Mouse (Mus musculus) lung, embryonic 14.5 days (tissue): ENCODE data around the gene Frmd8. TPM values are rescaled to one million over a fixed set of nuclear protein-coding genes. Genes with fewer than 3 reads are reported as not detected.

Source experiments
- ATAC-seq: fragments of 200-750 bp; cut with Nextera tagmentation; 2 replicates; pipeline ENCODE4 v1.8.0; 2017; ENCODE audit warnings: mild to moderate bottlenecking, moderate TSS enrichment, moderate library complexity; ENCODE audit not compliant: insufficient read depth
- DNase-seq: peaks from one replicate; pipeline ENCODE4 v3.0.0-alpha.2; 2015
- H3K27ac ChIP-seq: fragments of 300-500 bp; sonication (generic); 2 replicates; pipeline ENCODE4 v1.5.1; 2014; ENCODE audit warnings: low read depth, mild to moderate bottlenecking, moderate library complexity
- H3K27me3 ChIP-seq: fragments of 300-500 bp; sonication (generic); 2 replicates; pipeline ENCODE4 v1.6.1; 2014; ENCODE audit warnings: low read length, control low read depth; ENCODE audit not compliant: insufficient read depth
- H3K36me3 ChIP-seq: fragments of 300-500 bp; sonication (generic); 2 replicates; pipeline ENCODE4 v1.6.1; 2014; ENCODE audit warnings: control low read depth; ENCODE audit not compliant: insufficient read depth
- H3K4me1 ChIP-seq: fragments of 300-500 bp; sonication (generic); 2 replicates; pipeline ENCODE4 v1.6.1; 2014; ENCODE audit warnings: antibody characterized with exemption, control low read depth; ENCODE audit not compliant: insufficient read depth
- H3K4me2 ChIP-seq: fragments of 300-500 bp; sonication (generic); 2 replicates; pipeline ENCODE4 v1.6.1; 2014; ENCODE audit warnings: mild to moderate bottlenecking
- H3K4me3 ChIP-seq: fragments of 300-500 bp; sonication (generic); 2 replicates; pipeline ENCODE4 v1.5.1; 2014; ENCODE audit warnings: low read depth, low read length
- H3K9ac ChIP-seq: fragments of 300-500 bp; sonication (generic); 2 replicates; pipeline ENCODE4 v1.6.1; 2014
- H3K9me3 ChIP-seq: fragments of 300-500 bp; sonication (generic); 2 replicates; pipeline ENCODE4 v1.6.1; 2016; ENCODE audit warnings: low read depth, low read length, control low read depth
- CTCF ChIP-seq: IDR thresholded peaks from 2 replicates; pipeline ENCODE4 v1.5.1; 2016; ENCODE audit warnings: antibody characterized with exemption, low read depth
- WGBS: fragments of 180-500 bp; shearing (Covaris S2); extraction: QIAGEN DNeasy Blood & Tissue Kit; methylation state at CpG from one replicate; pipeline ENCODE4 v1.1.7; 2014; 5-methylcytosine and 5-hydroxymethylcytosine counted together
- polyA plus RNA-seq: library from polyadenylated mRNA; unstranded; fragments of >200 nt; fragmentation: Nextera tagmentation; extraction: Ambion mirVana; gene quantifications from 2 replicates; pipeline ENCODE4 v1.2.1, GENCODE M21; 2014

Gene Frmd8
- polyA plus RNA-seq, 1 experiment from 2014 or later, result 42.2 TPM

- Histone ChIP-seq H3K4me2 (no peak overlapping the region), H3K27me3 (no peaks in the 10 kb centered on the region), H3K4me3 (no peak overlapping the region), H3K27ac (no peak overlapping the region), H3K9me3 (no peaks in the 10 kb centered on the region), H3K36me3 (no peaks in the 10 kb centered on the region), H3K4me1 (0 out of 2 replicates have a peak, but pooled peaks cover 9% of the 10 kb centered on the region), H3K9ac (no peak overlapping the region)
- DNase-seq (no peak), ATAC-seq (no peak)
- 73% methylated on average over 8 of the region's 8 CpGs for WGBS
- TF ChIP-seq CTCF, result no peak
Measured at GRCm38 (mm10) chr19:5837606-5838005, 37.5 kb downstream of the Frmd8 start.

DNA sequence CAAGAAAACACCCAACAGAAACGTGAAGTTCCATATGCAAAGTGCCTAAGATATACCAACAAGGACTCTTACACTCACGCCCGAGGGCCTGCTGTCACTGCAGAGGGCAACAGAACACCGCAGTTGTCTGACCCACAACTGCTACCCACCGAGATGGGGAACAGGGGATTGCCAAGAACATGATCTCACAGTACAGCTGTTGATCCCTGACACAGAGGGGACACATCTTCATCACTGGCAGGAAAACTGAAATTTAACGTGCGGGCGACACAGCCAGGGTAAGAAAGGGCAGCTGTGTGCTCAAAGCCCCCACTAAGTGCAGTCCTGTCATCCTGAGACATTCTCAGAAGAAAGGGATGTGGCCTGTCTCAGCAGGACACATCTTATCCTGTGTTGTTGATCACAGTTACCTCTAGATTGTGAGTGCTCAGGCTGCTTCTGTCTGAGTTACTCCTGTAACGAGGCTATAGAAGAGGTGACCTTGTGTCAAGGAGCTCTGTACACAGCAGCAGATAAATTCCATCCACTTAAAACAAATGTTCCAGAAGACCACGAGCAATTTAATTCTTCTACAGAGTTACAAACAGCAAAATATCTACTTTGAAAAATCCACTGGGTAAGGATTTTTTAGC lies 38.0 kb downstream of the Frmd8 start:
- no peak overlapping the region for H3K4me3 ChIP-seq
- no peak overlapping the region for H3K27ac ChIP-seq
- no peak overlapping the region for H3K4me2 ChIP-seq
- H3K36me3 ChIP-seq, result no peaks in the 10 kb centered on the region
- ATAC-seq (no peak), DNase-seq (no peak)
- WGBS, result 56% methylated on average over 10 of the region's 10 CpGs
- no peaks in the 10 kb centered on the region for H3K9me3 ChIP-seq
- no peak for TF ChIP-seq CTCF
- no peaks in the 10 kb centered on the region for H3K27me3 ChIP-seq
- peaks cover 11% of the 10 kb centered on the region; the same call in 1 of the 2 replicates for H3K4me1 ChIP-seq
- no peak overlapping the region for H3K9ac ChIP-seq

GRCm38 (mm10) chr19:5835922-5836430 lies 39.1 kb downstream of the Frmd8 start:
- DNase-seq (no peak), ATAC-seq (no peak)
- no peak overlapping the region for H3K9ac ChIP-seq
- TF ChIP-seq CTCF, result no peak
- H3K9me3 ChIP-seq, result no peaks in the 10 kb centered on the region
- H3K27me3 ChIP-seq, result no peaks in the 10 kb centered on the region
- no peaks in the 10 kb centered on the region for H3K36me3 ChIP-seq
- H3K4me2 ChIP-seq, result no peak overlapping the region
- no peak overlapping the region for H3K4me3 ChIP-seq
- H3K4me1 ChIP-seq, result peaks cover 11% of the 10 kb centered on the region; the same call in 1 of the 2 replicates
- no peak overlapping the region for H3K27ac ChIP-seq
- WGBS, result 80% methylated on average over 8 of the region's 8 CpGs

- Histone ChIP-seq H3K27me3 (no peaks in the 10 kb centered on the region), H3K36me3 (no peaks in the 10 kb centered on the region), H3K4me2 (no peak overlapping the region), H3K4me3 (no peak overlapping the region), H3K4me1 (peaks cover 6% of the 10 kb centered on the region; the same call in 1 of the 2 replicates), H3K9ac (no peak overlapping the region), H3K27ac (no peak overlapping the region), H3K9me3 (no peaks in the 10 kb centered on the region)
- WGBS, result 88% methylated on average over 10 of the region's 10 CpGs
- no peak for TF ChIP-seq CTCF
- ATAC-seq (no peak), DNase-seq (no peak)
Measured at GRCm38 (mm10) chr19:5835054-5835921, 39.8 kb downstream of the Frmd8 start.

DNA sequence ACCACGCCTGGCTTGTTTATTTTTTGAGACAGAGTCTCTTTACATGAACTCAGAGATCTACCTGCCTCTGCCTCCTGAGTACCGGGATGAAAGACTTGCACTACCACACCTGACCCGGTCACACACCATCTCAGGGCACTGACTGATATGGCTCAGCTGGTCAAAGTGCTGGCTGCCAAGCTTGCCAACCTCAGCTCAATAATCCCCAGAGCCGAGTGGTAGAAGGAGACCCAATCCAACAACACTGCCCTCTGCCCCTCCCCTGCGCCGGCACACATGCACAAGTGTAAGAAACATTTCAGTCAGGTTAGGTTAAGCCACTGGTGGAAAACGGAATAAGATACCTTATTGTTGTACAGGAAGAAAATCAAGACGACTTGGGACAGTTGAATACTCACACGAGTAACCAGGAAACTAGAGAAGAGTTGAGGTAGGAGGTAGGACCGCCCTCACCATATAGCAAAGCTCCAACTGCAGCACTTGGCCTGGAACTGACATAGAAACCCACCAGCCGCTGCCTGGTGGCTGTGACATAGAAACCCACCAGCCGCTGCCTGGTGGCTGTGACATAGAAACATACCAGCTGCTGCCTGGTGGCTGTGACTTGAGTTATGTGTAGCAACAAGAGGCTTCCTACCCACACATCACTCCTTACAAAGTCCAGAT lies 40.7 kb downstream of the Frmd8 start:
- Histone ChIP-seq H3K27ac (peak overlapping the region; percentile 39; the same call in 1 of the 2 replicates), H3K36me3 (no peaks in the 10 kb centered on the region), H3K4me2 (0 out of 2 replicates have a peak overlapping the region, but pooled peaks have one; percentile 12), H3K9me3 (no peaks in the 10 kb centered on the region), H3K4me1 (peaks cover 6% of the 10 kb centered on the region; the same call in 1 of the 2 replicates), H3K4me3 (no peak overlapping the region), H3K27me3 (no peaks in the 10 kb centered on the region), H3K9ac (no peak overlapping the region)
- DNase-seq, result peak; percentile 81
- ATAC-seq, result peak; percentile 76; the same call in 1 of the 2 replicates
- WGBS, result 67% methylated on average over 12 of the region's 12 CpGs
- TF ChIP-seq CTCF, result no peak

- H3K27ac ChIP-seq, result no peak overlapping the region
- TF ChIP-seq CTCF, result no peak
- no peak overlapping the region for H3K4me3 ChIP-seq
- 79% methylated on average over 10 of the region's 10 CpGs for WGBS
- DNase-seq, result no peak
- H3K9me3 ChIP-seq, result no peaks in the 10 kb centered on the region
- peaks cover 6% of the 10 kb centered on the region; the same call in 1 of the 2 replicates for H3K4me1 ChIP-seq
- H3K27me3 ChIP-seq, result no peaks in the 10 kb centered on the region
- no peak overlapping the region for H3K4me2 ChIP-seq
- H3K9ac ChIP-seq, result no peak overlapping the region
- ATAC-seq, result no peak
- H3K36me3 ChIP-seq, result no peaks in the 10 kb centered on the region
Measured at GRCm38 (mm10) chr19:5833287-5834100, 41.6 kb downstream of the Frmd8 start.
